Mouse (Mus musculus) kidney, embryonic 14.5 days (tissue): Measurements from ENCODE around the gene Espn. TPM values are rescaled to one million over a fixed set of nuclear protein-coding genes. Genes with fewer than 3 reads are reported as not detected.

Source experiments
- ATAC-seq: fragments of 200-750 bp; cut with Nextera tagmentation; 2 replicates; pipeline ENCODE4 v1.8.0; 2017; ENCODE audit warnings: moderate number of reproducible peaks, mild to moderate bottlenecking, moderate TSS enrichment, moderate library complexity; ENCODE audit not compliant: low FRiP score, low TSS enrichment
- H3K27ac ChIP-seq: fragments of 300-500 bp; sonication (generic); 2 replicates; pipeline ENCODE4 v1.5.1; 2014; ENCODE audit warnings: low read depth, mild to moderate bottlenecking, low read length, moderate library complexity, mixed read lengths
- H3K27me3 ChIP-seq: fragments of 300-500 bp; sonication (generic); 2 replicates; pipeline ENCODE4 v1.6.1; 2014; ENCODE audit warnings: mild to moderate bottlenecking, low read length; ENCODE audit not compliant: control insufficient read depth, insufficient read depth
- H3K36me3 ChIP-seq: fragments of 300-500 bp; sonication (generic); 2 replicates; pipeline ENCODE4 v1.6.1; 2014; ENCODE audit warnings: low read length, mixed read lengths; ENCODE audit not compliant: control insufficient read depth, insufficient read depth
- H3K4me1 ChIP-seq: fragments of 300-500 bp; sonication (generic); 2 replicates; pipeline ENCODE4 v1.6.1; 2014; ENCODE audit warnings: low read length, mixed read lengths; ENCODE audit not compliant: control insufficient read depth, insufficient read depth
- H3K4me2 ChIP-seq: fragments of 300-500 bp; sonication (generic); replicated peaks from 2 replicates; pipeline ENCODE4 v1.6.1; 2014; ENCODE audit warnings: low read depth, mild to moderate bottlenecking, low read length
- H3K4me3 ChIP-seq: fragments of 300-500 bp; sonication (generic); 2 replicates; pipeline ENCODE4 v1.5.1; 2014; ENCODE audit warnings: mild to moderate bottlenecking, low read length
- H3K9ac ChIP-seq: fragments of 300-500 bp; sonication (generic); 2 replicates; pipeline ENCODE4 v1.6.1; 2014; ENCODE audit warnings: low read depth, mild to moderate bottlenecking, low read length, moderate library complexity
- H3K9me3 ChIP-seq: fragments of 300-500 bp; sonication (generic); 2 replicates; pipeline ENCODE4 v1.6.1; 2016; ENCODE audit warnings: low read length; ENCODE audit not compliant: control insufficient read depth
- WGBS: fragments of 180-500 bp; shearing (Covaris S2); extraction: QIAGEN DNeasy Blood & Tissue Kit; methylation state at CpG from one replicate; pipeline ENCODE4 v1.1.7; 2014; 5-methylcytosine and 5-hydroxymethylcytosine counted together
- polyA plus RNA-seq: library from polyadenylated mRNA; unstranded; fragments of >200 nt; fragmentation: Nextera tagmentation; extraction: Ambion mirVana; gene quantifications from 2 replicates; pipeline ENCODE4 v1.2.1, GENCODE M21; 2014

Gene Espn
- polyA plus RNA-seq, 1 experiment from 2014 or later: 36.1 TPM

- no peak overlapping the region for H3K27ac ChIP-seq
- no peak for ATAC-seq
- peaks cover 48% of the 10 kb centered on the region for H3K27me3 ChIP-seq
- peaks cover 32% of the 10 kb centered on the region for H3K4me1 ChIP-seq
- no peaks in the 10 kb centered on the region for H3K9me3 ChIP-seq
- H3K4me3 ChIP-seq: no peak overlapping the region
- H3K9ac ChIP-seq: no peak overlapping the region
- H3K4me2 ChIP-seq: no peak overlapping the region
- H3K36me3 ChIP-seq: no peaks in the 10 kb centered on the region
Observed at GRCm38 (mm10) chr4:152134507-152134906, 17.7 kb downstream of the Espn start.

DNA sequence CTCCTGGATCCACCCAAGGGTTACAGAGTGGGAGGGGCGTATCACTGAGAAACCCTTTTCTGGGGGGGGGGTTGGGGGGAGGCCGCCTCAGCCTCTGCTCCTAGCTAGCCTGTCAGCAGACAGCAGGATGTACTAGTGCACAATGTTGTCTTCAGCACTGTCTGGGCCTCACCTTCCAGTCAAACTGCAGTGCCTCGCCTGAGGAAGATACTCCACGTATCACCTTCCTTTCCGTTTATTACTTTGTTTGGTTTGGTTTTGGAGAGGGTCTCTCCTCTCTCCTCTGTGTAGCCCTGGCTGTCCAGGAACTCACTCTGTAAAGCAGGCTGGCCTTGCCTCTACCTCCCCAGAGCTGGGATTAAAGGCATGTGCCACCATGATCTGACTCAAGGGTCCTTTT is 19.0 kb downstream of the Espn start:
- peaks cover 58% of the 10 kb centered on the region for H3K27me3 ChIP-seq
- H3K4me3 ChIP-seq: no peak overlapping the region
- WGBS: 48% methylated on average over 5 of the region's 5 CpGs
- no peak overlapping the region for H3K9ac ChIP-seq
- H3K4me1 ChIP-seq: peaks cover 32% of the 10 kb centered on the region
- no peak for ATAC-seq
- H3K4me2 ChIP-seq: no peak overlapping the region
- no peaks in the 10 kb centered on the region for H3K9me3 ChIP-seq
- no peak overlapping the region for H3K27ac ChIP-seq
- no peaks in the 10 kb centered on the region for H3K36me3 ChIP-seq

DNA sequence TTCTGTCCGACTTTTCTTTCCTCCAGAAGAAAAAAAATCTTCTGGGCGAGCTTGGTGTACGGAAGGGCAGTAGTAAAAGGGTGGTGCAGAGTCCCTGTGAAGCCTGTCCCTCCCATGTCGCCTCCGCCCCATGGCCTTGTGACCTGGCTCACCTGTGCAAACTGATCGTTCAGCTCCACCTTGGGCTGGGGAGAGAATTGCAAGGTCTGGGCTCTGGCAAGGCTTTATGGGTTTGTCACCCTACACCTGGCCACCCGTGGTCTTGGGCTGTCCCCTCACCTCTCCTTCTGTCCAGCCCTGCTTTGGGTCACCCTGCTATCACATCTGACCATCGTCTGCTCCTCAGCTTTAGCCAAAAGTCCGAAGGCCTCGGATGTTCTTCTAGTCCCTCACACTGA is 19.4 kb downstream of the Espn start:
- H3K4me3 ChIP-seq: no peak overlapping the region
- H3K4me2 ChIP-seq: no peak overlapping the region
- H3K9me3 ChIP-seq: no peaks in the 10 kb centered on the region
- 28% methylated on average over 10 of the region's 10 CpGs for WGBS
- peak overlapping the region; percentile 11; the same call in 1 of the 2 replicates for H3K27ac ChIP-seq
- H3K36me3 ChIP-seq: no peaks in the 10 kb centered on the region
- H3K27me3 ChIP-seq: peaks cover 62% of the 10 kb centered on the region
- H3K4me1 ChIP-seq: peaks cover 31% of the 10 kb centered on the region
- H3K9ac ChIP-seq: no peak overlapping the region
- no peak for ATAC-seq

DNA sequence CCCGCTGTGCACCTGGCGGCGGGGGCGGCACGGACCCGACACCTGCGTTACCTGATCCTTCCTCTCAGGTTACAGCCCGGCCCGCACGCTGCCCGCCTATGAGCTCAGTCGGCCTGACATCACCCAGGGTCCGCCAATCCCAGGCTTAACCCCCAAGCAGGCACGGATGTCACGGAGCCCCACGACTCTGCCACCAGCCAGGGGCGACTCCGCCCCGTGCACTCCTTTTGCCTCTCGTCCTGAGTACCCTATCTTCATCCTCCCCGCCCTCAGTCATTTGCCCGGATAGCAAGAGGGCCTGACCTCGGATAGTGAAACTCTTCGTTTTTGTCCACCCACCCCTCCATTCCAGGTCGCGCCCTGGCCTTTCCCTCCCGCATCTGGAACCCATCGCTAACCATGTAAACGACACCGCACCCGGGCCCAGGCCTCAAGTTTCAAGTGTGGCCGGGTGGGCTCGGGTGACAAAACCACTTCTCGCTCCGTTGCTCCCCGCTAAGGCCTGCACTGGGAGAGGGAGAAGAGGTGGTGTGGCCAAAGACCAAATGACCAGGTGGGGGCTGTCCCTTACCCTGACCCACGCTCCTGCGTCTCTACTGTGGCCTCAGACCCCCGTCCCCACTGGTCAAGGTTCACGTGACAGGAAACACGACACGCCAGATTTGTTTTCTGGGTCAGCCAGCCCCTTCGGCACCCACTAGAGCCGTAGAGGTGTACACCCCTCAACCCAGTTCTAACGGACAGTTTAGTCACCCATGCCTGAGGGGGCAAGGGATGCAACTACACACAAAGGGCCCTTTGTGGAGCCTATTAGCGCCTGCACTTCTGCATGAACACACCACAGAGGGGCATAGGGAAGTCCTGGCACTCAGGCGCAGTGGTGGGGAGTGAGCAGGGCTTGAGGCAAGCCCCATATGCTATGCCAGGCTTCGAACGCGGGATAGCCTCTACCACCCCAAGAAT is 20.1 kb downstream of the Espn start:
- WGBS: 2% methylated on average over 50 of the region's 50 CpGs
- Histone ChIP-seq H3K9me3 (no peaks in the 10 kb centered on the region), H3K27me3 (peaks cover 68% of the 10 kb centered on the region), H3K4me2 (peak overlapping the region; percentile 78), H3K4me3 (peak overlapping the region; percentile 47), H3K27ac (peak overlapping the region; percentile 91; the same call in 1 of the 2 replicates), H3K36me3 (no peaks in the 10 kb centered on the region), H3K4me1 (peaks cover 32% of the 10 kb centered on the region), H3K9ac (peak overlapping the region; percentile 65)
- peak; percentile 55 for ATAC-seq

DNA sequence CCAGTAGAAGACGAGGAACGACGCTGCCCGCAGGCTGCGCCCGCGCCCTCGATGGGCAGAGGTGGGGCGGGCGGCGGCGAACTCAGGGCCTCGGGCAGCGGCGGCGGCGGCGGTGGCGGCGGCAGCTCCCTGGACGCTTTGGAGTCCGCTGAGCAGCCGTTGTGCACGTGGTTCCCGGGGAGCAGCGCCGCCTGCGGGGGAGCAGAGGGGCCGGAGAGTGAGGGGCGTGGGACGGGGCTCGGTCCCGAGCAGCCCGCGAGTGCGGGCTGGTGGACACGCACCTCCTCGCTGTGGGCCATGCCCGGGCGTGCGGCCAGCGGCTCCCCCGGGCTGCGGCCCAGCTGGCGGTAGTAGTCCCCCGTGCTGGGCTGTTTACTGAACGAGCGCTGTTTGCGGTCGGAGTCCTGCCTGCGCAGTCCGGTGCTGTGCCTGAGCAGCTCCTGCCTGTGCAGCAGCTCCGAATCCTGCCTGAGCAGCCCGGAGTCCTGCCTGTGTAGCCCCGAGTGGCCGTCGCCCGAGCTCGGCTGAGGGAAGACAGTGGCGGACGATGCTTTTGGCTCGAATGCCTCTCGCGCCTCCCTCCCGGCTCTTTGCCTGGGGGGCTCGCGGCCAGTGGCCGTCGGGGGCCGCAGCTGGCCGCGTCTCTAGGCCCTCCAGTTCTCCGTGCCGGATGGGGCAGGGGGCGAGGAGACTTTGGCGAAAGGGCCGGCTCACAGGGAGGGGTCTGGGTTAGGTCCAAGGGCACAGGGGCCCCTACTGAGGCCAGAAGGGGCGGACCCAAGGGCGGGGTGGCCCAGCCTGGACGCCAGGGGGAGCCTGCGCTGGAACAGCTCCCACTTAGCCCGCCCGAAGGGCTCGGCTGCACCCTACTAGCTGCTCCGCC is 21.2 kb downstream of the Espn start:
- H3K4me1 ChIP-seq: peaks cover 43% of the 10 kb centered on the region
- peak overlapping the region; percentile 47 for H3K4me3 ChIP-seq
- H3K4me2 ChIP-seq: peak overlapping the region; percentile 78
- H3K9ac ChIP-seq: peak overlapping the region; percentile 65
- no peaks in the 10 kb centered on the region for H3K9me3 ChIP-seq
- H3K36me3 ChIP-seq: no peaks in the 10 kb centered on the region
- H3K27ac ChIP-seq: peak overlapping the region; percentile 91
- peak; percentile 73 for ATAC-seq
- WGBS: under 1% methylated on average over 58 of the region's 85 CpGs
- H3K27me3 ChIP-seq: peaks cover 79% of the 10 kb centered on the region

DNA sequence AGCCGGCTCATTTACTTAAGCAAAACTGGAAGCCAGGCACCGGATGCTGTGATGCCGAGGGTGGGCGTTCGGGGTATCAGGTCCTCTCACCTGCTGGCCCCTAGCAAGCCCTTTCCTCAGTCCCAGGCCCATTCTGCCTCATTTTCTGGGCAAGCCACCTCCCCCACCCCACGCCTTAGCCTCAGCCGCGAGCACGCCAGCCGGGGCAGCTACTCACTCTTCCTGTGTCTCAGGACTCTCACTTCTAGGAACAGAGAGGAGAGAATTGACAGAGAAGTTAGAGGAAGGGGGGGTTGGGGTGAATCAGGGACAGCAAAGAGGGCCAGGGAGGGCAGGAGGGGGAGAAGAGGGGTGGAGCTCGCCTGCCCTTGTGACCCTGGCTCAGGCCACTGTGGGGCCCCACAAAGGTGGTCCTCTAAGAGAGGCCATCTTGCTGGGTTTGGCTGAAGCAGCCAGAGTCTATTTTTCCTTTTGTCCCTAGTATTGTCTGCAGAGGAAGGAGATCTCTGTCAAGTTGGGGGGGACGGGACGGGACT is 22.7 kb downstream of the Espn start:
- Histone ChIP-seq H3K9ac (peak overlapping the region; percentile 29), H3K4me1 (peaks cover 54% of the 10 kb centered on the region), H3K27ac (no peak overlapping the region), H3K36me3 (no peaks in the 10 kb centered on the region), H3K4me3 (peak overlapping the region; percentile 17), H3K4me2 (peak overlapping the region; percentile 78), H3K27me3 (peaks cover 94% of the 10 kb centered on the region), H3K9me3 (no peaks in the 10 kb centered on the region)
- ATAC-seq: no peak
- WGBS: 21% methylated on average over 13 of the region's 13 CpGs

GRCm38 (mm10) chr4:152128784-152129183 is 23.4 kb downstream of the Espn start:
- Histone ChIP-seq H3K4me1 (peaks cover 54% of the 10 kb centered on the region), H3K9me3 (no peaks in the 10 kb centered on the region), H3K27ac (no peak overlapping the region), H3K9ac (no peak overlapping the region), H3K27me3 (peaks cover 96% of the 10 kb centered on the region), H3K36me3 (no peaks in the 10 kb centered on the region), H3K4me2 (peak overlapping the region; percentile 26; the same call in 1 of the 2 replicates), H3K4me3 (no peak overlapping the region)
- 57% methylated on average over 5 of the region's 5 CpGs for WGBS
- no peak for ATAC-seq

DNA sequence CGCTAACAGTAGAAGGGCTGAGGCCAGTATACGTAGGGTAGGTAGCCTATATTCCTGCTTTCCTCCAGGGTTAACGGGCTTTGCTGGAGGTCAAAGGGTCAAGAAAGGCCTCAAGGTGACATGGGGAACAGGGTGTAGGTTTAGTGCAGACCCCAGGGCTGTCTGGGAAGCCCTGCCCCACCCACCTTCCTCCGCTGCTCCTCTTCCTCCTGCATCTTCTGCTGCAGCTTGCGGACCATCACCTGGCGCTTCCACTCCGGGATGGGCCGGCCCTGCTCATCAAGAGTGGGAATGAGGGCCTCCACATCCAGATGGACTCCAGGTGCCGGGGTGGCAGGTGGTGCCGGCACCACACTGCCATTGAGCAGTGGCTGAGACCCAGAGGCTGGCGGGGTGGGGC is 24.3 kb downstream of the Espn start:
- H3K27me3 ChIP-seq: peaks cover 96% of the 10 kb centered on the region
- ATAC-seq: no peak
- no peak overlapping the region for H3K27ac ChIP-seq
- H3K9me3 ChIP-seq: no peaks in the 10 kb centered on the region
- no peak overlapping the region for H3K4me3 ChIP-seq
- H3K36me3 ChIP-seq: no peaks in the 10 kb centered on the region
- H3K4me2 ChIP-seq: no peak overlapping the region
- 83% methylated on average over 11 of the region's 11 CpGs for WGBS
- peaks cover 51% of the 10 kb centered on the region for H3K4me1 ChIP-seq
- H3K9ac ChIP-seq: no peak overlapping the region
